ENCODE assay signal across 8 mouse cellular contexts in the genomic region with DNA sequence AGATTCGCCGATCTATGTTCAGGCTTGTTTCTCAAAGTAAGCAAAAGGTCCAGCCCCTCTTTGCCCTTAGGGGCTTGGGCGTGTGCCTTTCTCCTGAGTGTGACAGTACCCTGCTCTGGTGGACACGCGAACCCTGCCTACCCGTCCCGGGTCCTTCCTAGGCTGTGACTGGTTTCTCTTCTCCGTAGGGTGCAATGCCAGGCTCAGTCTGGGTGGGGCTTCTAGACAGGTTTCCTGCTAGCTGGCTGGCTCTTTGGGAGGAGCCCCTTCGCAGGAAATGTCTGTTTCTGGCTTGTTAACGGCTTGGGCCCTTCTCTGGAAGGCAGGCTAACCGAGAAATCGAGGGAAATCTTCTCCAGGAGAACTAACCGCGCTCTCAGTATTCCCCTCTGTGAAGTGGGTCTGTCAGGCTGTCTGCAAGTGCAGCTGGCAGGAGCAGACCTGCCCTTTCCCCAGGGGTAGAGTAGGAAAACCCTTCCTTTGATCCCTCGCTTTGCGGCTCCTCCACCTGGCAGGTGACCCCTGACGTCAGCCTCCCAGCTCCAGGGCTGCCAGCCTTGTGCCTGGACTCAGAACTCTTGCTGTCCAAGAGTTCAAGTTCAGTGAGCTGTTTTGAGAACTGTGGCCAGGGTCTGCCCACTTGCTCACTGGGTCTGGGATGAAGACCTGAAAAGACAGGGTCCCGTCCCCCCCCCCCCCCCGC. TPM values are rescaled to one million over a fixed set of nuclear protein-coding genes. Genes with fewer than 3 reads are reported as not detected.
DNase-seq lines count a peak whose midpoint lies in the region; ATAC-seq lines count a peak whose summit lies in the region.

No protein-coding gene starts in this region.

- peak overlapping the region; percentile 72 for H3K4me2 ChIP-seq in liver, embryonic 15.5 days
- H3K4me2 ChIP-seq in neural tube, embryonic 13.5 days: peak overlapping the region; percentile 84

- peaks cover 65% of the 10 kb centered on the region for H3K27me3 ChIP-seq in forebrain, embryonic 10.5 days (ENCODE audit: poor library complexity, severe bottlenecking)
- H3K27me3 ChIP-seq in liver, embryonic 15.5 days: peaks cover 31% of the 10 kb centered on the region; the same call in 1 of the 2 replicates
- H3K27me3 ChIP-seq in neural tube, embryonic 13.5 days: peaks cover 65% of the 10 kb centered on the region

- H3K9ac ChIP-seq in liver, embryonic 15.5 days: peak overlapping the region; percentile 52
- peak overlapping the region; percentile 65; the same call in 1 of the 2 replicates for H3K9ac ChIP-seq in neural tube, embryonic 13.5 days

- peak overlapping the region; percentile 54 for H3K4me3 ChIP-seq in forebrain, embryonic 10.5 days
- peak overlapping the region; percentile 56 for H3K4me3 ChIP-seq in liver, embryonic 15.5 days (replicated peaks)
- peak overlapping the region; percentile 42 for H3K4me3 ChIP-seq in neural tube, embryonic 13.5 days

- DNase-seq in gastrocnemius, adult 18-20 months (ENCODE audit: low spot score): peak; percentile 18
- DNase-seq in gastrocnemius, adult 8-10 months (ENCODE audit: low spot score in 2 of 2): no peak
- no peak for DNase-seq in forebrain, embryonic 10.5 days (ENCODE audit: extremely low spot score, low spot score)
- no peak for DNase-seq in left cerebral cortex, adult 8-10 months (ENCODE audit: low spot score in 2 of 2)
- DNase-seq in layer of hippocampus, adult 11-12 months (ENCODE audit: low spot score): no peak

- no peaks in the 10 kb centered on the region; the same call in 1 of the 2 replicates for H3K9me3 ChIP-seq in forebrain, embryonic 10.5 days
- no peaks in the 10 kb centered on the region for H3K9me3 ChIP-seq in liver, embryonic 15.5 days (replicated peaks)
- no peaks in the 10 kb centered on the region for H3K9me3 ChIP-seq in neural tube, embryonic 13.5 days

- no peaks in the 10 kb centered on the region for H3K36me3 ChIP-seq in forebrain, embryonic 10.5 days (replicated peaks)
- H3K36me3 ChIP-seq in liver, embryonic 15.5 days (replicated peaks): peaks cover 10% of the 10 kb centered on the region; the same call in 1 of the 2 replicates
- no peaks in the 10 kb centered on the region for H3K36me3 ChIP-seq in neural tube, embryonic 13.5 days

- H3K4me1 ChIP-seq in forebrain, embryonic 10.5 days: peaks cover 28% of the 10 kb centered on the region
- H3K4me1 ChIP-seq in liver, embryonic 15.5 days (replicated peaks): peaks cover 34% of the 10 kb centered on the region
- H3K4me1 ChIP-seq in neural tube, embryonic 13.5 days (replicated peaks): peaks cover 14% of the 10 kb centered on the region

- H3K27ac ChIP-seq in forebrain, embryonic 10.5 days: no peak overlapping the region
- peak overlapping the region; percentile 38; the same call in 1 of the 2 replicates for H3K27ac ChIP-seq in liver, embryonic 15.5 days (replicated peaks)
- H3K27ac ChIP-seq in neural tube, embryonic 13.5 days (replicated peaks): no peak overlapping the region

- peak; percentile 71 for ATAC-seq in inflammation-experienced regulatory T-cells, adult 6 months
- ATAC-seq in liver, embryonic 15.5 days (ENCODE audit: insufficient read depth): no peak
- no peak for ATAC-seq in neural tube, embryonic 13.5 days (ENCODE audit: low read depth)

- WGBS in forebrain, embryonic 10.5 days: 9% methylated on average over 17 of the region's 19 CpGs
- WGBS in liver, embryonic 15.5 days (ENCODE audit: insufficient replicate concordance): 4% methylated on average over 17 of the region's 19 CpGs
- 11% methylated on average over 19 of the region's 19 CpGs for WGBS in neural tube, embryonic 13.5 days

RNA-seq across cellular contexts. Expression of gene Ass1, which starts 0.8 kb away (rescaled TPM):
- total RNA-seq in gastrocnemius, adult 18-20 months (2021): 1 to 10 TPM; 2.4 to 5.9 TPM
- 1 to 10 TPM; 2.4 to 4.4 (median 3.3) TPM for total RNA-seq in gastrocnemius, adult 8-10 months (2022)
- 7.3 and 7.6 TPM in 2 replicates for polyA plus RNA-seq in forebrain, embryonic 10.5 days (2016; fragmentation: Nextera tagmentation; extraction: Ambion mirVana)
- polyA plus RNA-seq in inflammation-experienced regulatory T-cells, adult 6 months (2017; shearing (Covaris generic)): 100 to 1,000 TPM; 342 to 389 (median 381) TPM
- 232 and 321 TPM in 2 replicates for polyA plus RNA-seq in liver, embryonic 15.5 days (2015; fragmentation: Nextera tagmentation; extraction: Ambion mirVana)
- polyA plus RNA-seq in neural tube, embryonic 13.5 days (2015; fragmentation: Nextera tagmentation; extraction: Ambion mirVana): 12.5 and 14.8 TPM in 2 replicates
- total RNA-seq in left cerebral cortex, adult 8-10 months (2022): 10 to 100 TPM; 53.8 to 61.2 (median 56.4) TPM

Comparison
In these comparisons a context has a peak if more than half of its experiments do, and no peak if none do; other contexts are left out.
1. RNA of gene Ass1, which starts 0.8 kb away (polyA plus RNA-seq): 342 to 389 TPM in inflammation-experienced regulatory T-cells, adult 6 months and 232 to 321 TPM in liver, embryonic 15.5 days; 12.5 to 14.8 TPM in neural tube, embryonic 13.5 days and 7.3 to 7.6 TPM in forebrain, embryonic 10.5 days; every median in the first group is over 10 times any median in the second.
2. Peak in every context shown above with its lines, with median percentiles within 50 percentile points of each other: H3K4me3 ChIP-seq.